Mouse (Mus musculus) hindbrain, embryonic 12.5 days (tissue): Measurements from ENCODE around the gene Kctd20. TPM values are rescaled to one million over a fixed set of nuclear protein-coding genes. Genes with fewer than 3 reads are reported as not detected.
A peak's percentile ranks its signal among the peaks of the same experiment; 100 is the strongest.

Source experiments
- ATAC-seq: fragments of 200-750 bp; cut with Nextera tagmentation; 2 replicates; pipeline ENCODE4 v1.8.0; 2017; ENCODE audit warnings: moderate TSS enrichment; ENCODE audit not compliant: low FRiP score
- H3K27ac ChIP-seq: fragments of 300-500 bp; sonication (generic); 2 replicates; pipeline ENCODE4 v1.5.1; 2016; ENCODE audit warnings: mild to moderate bottlenecking
- H3K27me3 ChIP-seq: fragments of 300-500 bp; sonication (generic); 2 replicates; pipeline ENCODE4 v1.6.1; 2016; ENCODE audit warnings: mild to moderate bottlenecking
- H3K36me3 ChIP-seq: fragments of 300-500 bp; sonication (generic); 2 replicates; pipeline ENCODE4 v1.6.1; 2016; ENCODE audit warnings: mild to moderate bottlenecking
- H3K4me1 ChIP-seq: fragments of 300-500 bp; sonication (generic); 2 replicates; pipeline ENCODE4 v1.6.1; 2016
- H3K4me2 ChIP-seq: fragments of 300-500 bp; sonication (generic); replicated peaks from 2 replicates; pipeline ENCODE4 v1.6.1; 2016; ENCODE audit warnings: mild to moderate bottlenecking
- H3K4me3 ChIP-seq: fragments of 300-500 bp; sonication (generic); 2 replicates; pipeline ENCODE4 v1.5.1; 2016; ENCODE audit warnings: mild to moderate bottlenecking
- H3K9ac ChIP-seq: fragments of 300-500 bp; sonication (generic); 2 replicates; pipeline ENCODE4 v1.6.1; 2016; ENCODE audit warnings: mild to moderate bottlenecking, moderate library complexity
- H3K9me3 ChIP-seq: fragments of 300-500 bp; sonication (generic); replicated peaks from 2 replicates; pipeline ENCODE4 v1.6.1; 2016; ENCODE audit warnings: mild to moderate bottlenecking
- WGBS: fragments of 180-500 bp; shearing (Covaris S2); methylation state at CpG from one replicate; pipeline ENCODE4 v1.1.7; 2016; 5-methylcytosine and 5-hydroxymethylcytosine counted together
- polyA plus RNA-seq: library from polyadenylated mRNA; unstranded; fragments of >200 nt; fragmentation: Nextera tagmentation; extraction: Ambion mirVana; gene quantifications from 2 replicates; pipeline ENCODE4 v1.2.1, GENCODE M21; 2016

Gene Kctd20
- polyA plus RNA-seq, 1 experiment from 2014 or later: 120 TPM

- Histone ChIP-seq H3K27ac (no peak overlapping the region), H3K4me3 (no peak overlapping the region), H3K9ac (no peak overlapping the region), H3K9me3 (no peaks in the 10 kb centered on the region), H3K4me2 (no peak overlapping the region), H3K36me3 (no peaks in the 10 kb centered on the region), H3K27me3 (no peaks in the 10 kb centered on the region), H3K4me1 (0 out of 2 replicates have a peak, but pooled peaks cover 4% of the 10 kb centered on the region)
- ATAC-seq: no peak
- WGBS: 72% methylated on average over 6 of the region's 6 CpGs
These were observed 29.7 kb upstream of the Kctd20 start for GRCm38 (mm10) chr17:28922096-28922495.

GRCm38 (mm10) chr17:28924957-28925595 is 26.7 kb upstream of the Kctd20 start:
- no peak overlapping the region for H3K27ac ChIP-seq
- 77% methylated on average over 8 of the region's 8 CpGs for WGBS
- no peak overlapping the region for H3K4me2 ChIP-seq
- H3K4me1 ChIP-seq: peaks cover 4% of the 10 kb centered on the region
- H3K36me3 ChIP-seq: no peaks in the 10 kb centered on the region
- 0 out of 2 replicates have a peak, but pooled peaks cover 3% of the 10 kb centered on the region for H3K9me3 ChIP-seq
- no peak for ATAC-seq
- no peak overlapping the region for H3K9ac ChIP-seq
- H3K27me3 ChIP-seq: no peaks in the 10 kb centered on the region
- no peak overlapping the region for H3K4me3 ChIP-seq

- no peaks in the 10 kb centered on the region for H3K27me3 ChIP-seq
- H3K9me3 ChIP-seq: 0 out of 2 replicates have a peak, but pooled peaks cover 3% of the 10 kb centered on the region
- H3K36me3 ChIP-seq: no peaks in the 10 kb centered on the region
- H3K4me3 ChIP-seq: no peak overlapping the region
- H3K4me2 ChIP-seq: no peak overlapping the region
- peaks cover 13% of the 10 kb centered on the region for H3K4me1 ChIP-seq
- 16% methylated on average over 13 of the region's 13 CpGs for WGBS
- no peak overlapping the region for H3K27ac ChIP-seq
- H3K9ac ChIP-seq: no peak overlapping the region
- no peak for ATAC-seq
These were observed 25.4 kb upstream of the Kctd20 start for GRCm38 (mm10) chr17:28926380-28926779.

DNA sequence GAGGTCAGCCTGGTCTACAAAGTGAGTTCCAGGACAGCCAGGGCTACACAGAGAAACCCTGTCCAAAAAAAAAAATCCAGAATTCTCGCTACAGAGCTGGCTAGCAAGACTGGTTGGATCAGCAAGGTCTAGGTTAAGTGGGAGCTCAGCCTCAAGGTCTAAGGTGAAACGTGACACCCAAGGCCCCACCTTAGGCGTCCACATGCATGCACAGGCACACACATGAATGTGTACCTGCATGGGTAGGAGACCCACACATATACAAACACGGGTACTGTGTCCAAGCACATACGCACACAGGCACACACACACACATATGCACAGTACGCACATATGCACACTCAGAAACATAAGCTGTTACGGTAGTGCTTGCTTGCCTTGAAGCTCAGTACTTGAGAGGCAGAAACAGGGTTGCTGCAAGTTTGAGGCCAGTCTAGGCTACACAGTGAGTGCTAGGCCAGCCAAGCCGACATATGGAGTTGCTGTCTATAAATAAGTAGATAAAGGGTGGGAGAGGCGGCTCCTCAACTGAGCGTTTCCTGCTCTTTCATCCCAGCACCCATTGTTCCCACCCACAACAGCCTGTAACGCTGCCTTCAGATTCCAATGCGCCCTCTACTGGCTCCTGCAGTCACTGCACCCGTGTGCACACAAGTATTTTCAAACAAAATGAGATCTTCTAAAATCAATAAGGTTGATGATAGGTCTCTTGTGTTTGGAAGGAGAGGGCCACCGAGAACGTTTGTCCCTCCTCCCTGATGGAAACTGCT is 24.7 kb upstream of the Kctd20 start:
- Histone ChIP-seq H3K27me3 (no peaks in the 10 kb centered on the region), H3K9me3 (0 out of 2 replicates have a peak, but pooled peaks cover 3% of the 10 kb centered on the region), H3K4me1 (peaks cover 13% of the 10 kb centered on the region), H3K4me2 (no peak overlapping the region), H3K9ac (no peak overlapping the region), H3K4me3 (no peak overlapping the region), H3K36me3 (no peaks in the 10 kb centered on the region), H3K27ac (no peak overlapping the region)
- 52% methylated on average over 15 of the region's 15 CpGs for WGBS
- no peak for ATAC-seq

DNA sequence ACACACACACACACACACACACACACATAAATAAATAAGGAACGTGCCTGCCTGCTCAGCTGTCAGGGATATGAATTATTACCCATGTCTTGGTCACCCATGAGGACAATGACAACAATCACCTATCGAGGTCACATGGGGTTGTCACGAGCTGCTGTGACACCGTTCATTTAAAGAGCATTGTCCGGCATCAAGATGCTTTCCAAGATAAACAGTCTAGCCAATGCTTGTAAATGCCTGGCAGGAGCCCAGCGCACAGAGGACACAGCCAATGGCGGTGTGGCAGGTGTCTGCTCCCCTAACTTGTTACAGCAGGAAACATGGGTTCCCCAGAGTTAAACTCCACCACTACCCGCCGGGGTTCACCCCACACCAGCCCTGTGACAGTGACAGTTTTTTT is 23.7 kb upstream of the Kctd20 start:
- no peak overlapping the region for H3K9ac ChIP-seq

GRCm38 (mm10) chr17:28929369-28929768 is 22.4 kb upstream of the Kctd20 start:
- whole genome bisulfite sequencing: 96% methylated on average over 4 of the region's 4 CpGs
- Histone ChIP-seq H3K9me3 (0 out of 2 replicates have a peak, but pooled peaks cover 3% of the 10 kb centered on the region), H3K27me3 (no peaks in the 10 kb centered on the region), H3K4me3 (no peak overlapping the region), H3K27ac (no peak overlapping the region), H3K9ac (no peak overlapping the region), H3K36me3 (no peaks in the 10 kb centered on the region), H3K4me2 (no peak overlapping the region), H3K4me1 (peaks cover 13% of the 10 kb centered on the region)
- no peak for ATAC-seq

More for the DNA sequence above, 23.7 kb upstream of the Kctd20 start:
- no peak overlapping the region for H3K4me2 ChIP-seq
- no peaks in the 10 kb centered on the region for H3K27me3 ChIP-seq
- 83% methylated on average over 9 of the region's 9 CpGs for WGBS
- H3K27ac ChIP-seq: no peak overlapping the region
- H3K36me3 ChIP-seq: no peaks in the 10 kb centered on the region
- H3K4me3 ChIP-seq: no peak overlapping the region
- no peak for ATAC-seq
- peaks cover 13% of the 10 kb centered on the region for H3K4me1 ChIP-seq
- 0 out of 2 replicates have a peak, but pooled peaks cover 3% of the 10 kb centered on the region for H3K9me3 ChIP-seq

DNA sequence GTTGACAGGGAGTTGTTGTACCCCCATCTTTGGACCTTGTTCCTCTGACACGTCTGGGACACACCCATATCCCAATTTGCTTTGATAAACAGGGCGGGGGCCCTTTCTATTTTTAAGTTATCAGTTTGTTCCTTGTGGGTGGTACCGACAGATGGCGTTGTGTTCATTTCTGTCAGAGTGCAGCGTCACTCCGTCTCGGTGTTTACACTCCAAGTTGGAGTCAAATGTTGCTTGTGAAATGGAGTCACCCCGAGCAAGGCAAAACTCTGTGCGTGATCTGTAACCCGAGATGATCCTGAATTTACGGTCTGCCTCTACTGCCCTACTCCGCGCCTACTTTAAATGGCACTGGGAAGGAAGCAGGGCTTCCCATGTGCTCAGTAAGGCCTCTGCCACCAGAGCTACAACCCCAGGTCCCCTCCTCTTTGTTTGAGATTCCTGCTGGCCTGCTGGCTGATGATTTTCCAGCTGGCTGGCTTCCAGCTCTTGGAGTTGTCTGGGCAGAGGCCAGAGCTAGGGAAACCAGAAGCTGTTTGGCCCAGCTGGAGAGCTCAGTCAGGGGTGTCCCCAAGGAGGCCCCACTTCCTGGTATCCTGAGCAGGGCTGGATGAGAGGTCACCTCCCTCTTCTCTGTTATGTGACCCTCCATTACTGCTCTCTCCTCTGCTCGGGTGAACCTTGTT is 21.2 kb upstream of the Kctd20 start:
- no peak overlapping the region for H3K4me3 ChIP-seq
- no peak overlapping the region for H3K9ac ChIP-seq
- ATAC-seq: peak; percentile 89
- H3K27ac ChIP-seq: peak overlapping the region; percentile 70
- H3K4me2 ChIP-seq: 0 out of 2 replicates have a peak overlapping the region, but pooled peaks have one; percentile 1
- no peaks in the 10 kb centered on the region for H3K27me3 ChIP-seq
- H3K9me3 ChIP-seq: 0 out of 2 replicates have a peak, but pooled peaks cover 3% of the 10 kb centered on the region
- 20% methylated on average over 14 of the region's 14 CpGs for WGBS
- H3K4me1 ChIP-seq: peaks cover 13% of the 10 kb centered on the region
- no peaks in the 10 kb centered on the region for H3K36me3 ChIP-seq

GRCm38 (mm10) chr17:28931436-28932211 is 20.1 kb upstream of the Kctd20 start:
- 92% methylated on average over 18 of the region's 18 CpGs for WGBS
- H3K27ac ChIP-seq: peak overlapping the region; percentile 70; the same call in 1 of the 2 replicates

GRCm38 (mm10) chr17:28932274-28932673 is 19.5 kb upstream of the Kctd20 start:
- WGBS: 88% methylated on average over 4 of the region's 4 CpGs
- H3K9me3 ChIP-seq: 0 out of 2 replicates have a peak, but pooled peaks cover 2% of the 10 kb centered on the region
- no peaks in the 10 kb centered on the region for H3K27me3 ChIP-seq
- H3K27ac ChIP-seq: no peak overlapping the region
- no peak overlapping the region for H3K9ac ChIP-seq
- H3K4me1 ChIP-seq: peaks cover 10% of the 10 kb centered on the region
- H3K4me3 ChIP-seq: no peak overlapping the region
- no peak for ATAC-seq
- no peak overlapping the region for H3K4me2 ChIP-seq
- no peaks in the 10 kb centered on the region for H3K36me3 ChIP-seq

More at GRCm38 (mm10) chr17:28931436-28932211, 20.1 kb upstream of the Kctd20 start:
- H3K9me3 ChIP-seq: 0 out of 2 replicates have a peak, but pooled peaks cover 3% of the 10 kb centered on the region
- no peak for ATAC-seq
- H3K4me1 ChIP-seq: peaks cover 10% of the 10 kb centered on the region
- H3K4me3 ChIP-seq: no peak overlapping the region
- no peak overlapping the region for H3K4me2 ChIP-seq
- no peaks in the 10 kb centered on the region for H3K27me3 ChIP-seq
- H3K36me3 ChIP-seq: no peaks in the 10 kb centered on the region
- no peak overlapping the region for H3K9ac ChIP-seq

DNA sequence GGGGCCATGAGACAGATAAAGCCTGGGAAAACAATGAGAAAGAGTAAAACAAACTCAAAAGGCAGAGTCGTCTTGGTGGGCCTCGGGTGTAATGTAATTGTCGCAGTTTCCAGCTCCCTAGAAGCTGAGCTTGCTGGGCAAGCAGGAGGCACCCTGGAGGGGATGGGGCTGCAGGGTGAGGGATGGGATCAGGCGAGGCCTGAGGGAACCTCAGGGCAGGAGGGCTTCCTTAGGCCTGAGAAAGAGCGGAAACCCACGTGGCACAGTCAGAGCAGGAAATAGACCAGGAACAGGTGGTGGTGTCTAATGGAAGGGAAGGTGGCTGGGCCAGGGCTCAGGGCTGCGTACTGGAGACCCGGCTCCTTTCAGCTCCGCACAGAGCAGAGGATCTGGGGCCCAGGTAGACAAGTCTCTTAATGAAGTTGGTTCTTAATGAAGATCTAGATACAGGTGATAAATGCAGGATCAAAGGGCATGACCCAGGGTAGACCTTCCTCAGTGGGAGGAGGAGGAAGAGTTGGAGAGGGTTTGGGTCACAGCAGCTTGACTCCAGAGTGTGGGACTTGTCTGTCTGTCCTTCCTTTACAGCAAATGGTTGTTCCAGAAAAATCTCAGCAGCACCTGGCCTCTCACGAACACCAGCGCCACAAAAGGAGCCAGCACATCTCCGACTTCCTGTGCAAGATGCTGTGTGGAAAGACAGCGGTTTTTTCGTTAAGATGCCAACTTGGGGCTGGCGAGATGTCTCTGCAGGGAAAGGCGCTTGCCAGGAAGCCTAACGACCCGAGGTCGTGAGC is 17.4 kb upstream of the Kctd20 start:
- H3K9ac ChIP-seq: no peak overlapping the region
- peaks cover 10% of the 10 kb centered on the region for H3K4me1 ChIP-seq
- H3K4me3 ChIP-seq: no peak overlapping the region
- H3K4me2 ChIP-seq: no peak overlapping the region
- no peak overlapping the region for H3K27ac ChIP-seq
- H3K36me3 ChIP-seq: no peaks in the 10 kb centered on the region
- no peaks in the 10 kb centered on the region for H3K9me3 ChIP-seq
- ATAC-seq: no peak
- H3K27me3 ChIP-seq: no peaks in the 10 kb centered on the region
- WGBS: 77% methylated on average over 19 of the region's 19 CpGs

DNA sequence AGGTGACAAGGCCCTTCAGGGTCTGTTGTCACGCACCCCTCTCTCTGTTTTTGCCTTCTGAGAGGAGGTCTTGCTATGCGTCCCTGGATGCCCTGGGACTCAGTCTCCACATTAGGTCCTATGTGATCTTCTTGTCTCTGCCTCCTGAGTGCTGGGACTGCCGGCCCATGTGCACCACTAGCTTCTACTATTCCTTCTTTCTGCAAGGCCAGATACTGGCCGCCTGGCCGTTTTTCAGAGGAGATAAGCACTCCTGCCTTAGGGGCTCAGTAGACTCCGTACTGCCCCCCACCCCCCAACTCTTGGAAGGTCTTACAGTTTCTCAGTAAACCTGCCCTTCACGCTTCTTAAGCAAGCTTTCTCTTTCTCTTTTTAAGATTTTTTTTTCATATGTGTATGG is 15.6 kb upstream of the Kctd20 start:
- no peak overlapping the region for H3K4me2 ChIP-seq
- H3K36me3 ChIP-seq: no peaks in the 10 kb centered on the region
- no peak overlapping the region for H3K9ac ChIP-seq
- no peaks in the 10 kb centered on the region for H3K27me3 ChIP-seq
- no peaks in the 10 kb centered on the region for H3K4me1 ChIP-seq
- H3K27ac ChIP-seq: no peak overlapping the region
- no peak for ATAC-seq
- H3K9me3 ChIP-seq: no peaks in the 10 kb centered on the region
- H3K4me3 ChIP-seq: no peak overlapping the region
- 95% methylated on average over 7 of the region's 7 CpGs for WGBS
